Mouse (Mus musculus) liver, adult 2 months (tissue): ENCODE results near the gene Zfp13. TPM values are rescaled to one million over a fixed set of nuclear protein-coding genes. Genes with fewer than 3 reads are reported as not detected.

Experiments used
- DNase-seq: peaks from one replicate; pipeline ENCODE4 v3.0.0-alpha.2; 2011; ENCODE audit warnings: low read depth, low spot score; ENCODE audit errors: extremely low read depth
- H3K27ac ChIP-seq: fragments of 200-500 bp; replicated peaks from 2 replicates; pipeline ENCODE4 v1.5.1; 2012; ENCODE audit warnings: low read depth, mild to moderate bottlenecking, control low read depth, inconsistent platforms, low read length; ENCODE audit not compliant: insufficient read depth
- H3K27me3 ChIP-seq: fragments of 200-500 bp; 2 replicates; pipeline ENCODE4 v1.6.1; 2012; ENCODE audit warnings: mild to moderate bottlenecking, moderate library complexity, low read length, inconsistent platforms; ENCODE audit not compliant: control insufficient read depth, insufficient read depth
- H3K36me3 ChIP-seq: fragments of 200-500 bp; 2 replicates; pipeline ENCODE4 v1.6.1; 2012; ENCODE audit warnings: low read length, inconsistent platforms; ENCODE audit not compliant: control insufficient read depth, insufficient read depth
- H3K4me1 ChIP-seq: fragments of 200-500 bp; 2 replicates; pipeline ENCODE4 v1.6.1; 2011; ENCODE audit warnings: low read length; ENCODE audit not compliant: control insufficient read depth, insufficient read depth
- H3K4me3 ChIP-seq: fragments of 200-500 bp; 2 replicates; pipeline ENCODE4 v1.5.1; 2011; ENCODE audit warnings: low read depth, mild to moderate bottlenecking, control low read depth, low read length, moderate library complexity; ENCODE audit not compliant: insufficient read depth
- H3K79me2 ChIP-seq: fragments of 200-500 bp; 2 replicates; pipeline ENCODE4 v1.6.1; 2012; ENCODE audit warnings: inconsistent platforms, mild to moderate bottlenecking, low read length, moderate library complexity; ENCODE audit not compliant: control insufficient read depth, insufficient read depth
- H3K9ac ChIP-seq: fragments of 200-500 bp; 2 replicates; pipeline ENCODE4 v1.6.1; 2012; ENCODE audit warnings: low read depth, mild to moderate bottlenecking, control low read depth, inconsistent platforms, low read length
- CTCF ChIP-seq: fragments of 200-500 bp; IDR thresholded peaks from 2 replicates; pipeline ENCODE4 v1.5.1; 2011; ENCODE audit warnings: low read depth, low read length, control low read depth
- POLR2A ChIP-seq: fragments of 200-500 bp; IDR thresholded peaks from 2 replicates; pipeline ENCODE4 v1.6.1; 2011; ENCODE audit warnings: low read length, control low read depth; ENCODE audit not compliant: insufficient read depth; ENCODE audit errors: extremely low read depth
- WGBS: fragments of 180-500 bp; shearing (Covaris S2); methylation state at CpG from one replicate; pipeline ENCODE4 v1.1.7; 2018; 5-methylcytosine and 5-hydroxymethylcytosine counted together
- polyA plus RNA-seq: library from polyadenylated mRNA; depleted of rRNA; stranded (reverse); fragments of >200 nt; gene quantifications from 2 replicates; pipeline ENCODE4 v1.2.3, GENCODE M21; 2012
- total RNA-seq: library from RNA; depleted of rRNA; stranded (reverse); fragments of >200 nt; gene quantifications from 2 replicates; pipeline ENCODE4 v1.2.3, GENCODE M21; 2014

The Zfp13 gene
- total and polyA plus RNA-seq, 2 experiments, result 2.0 to 3.2 TPM

DNA sequence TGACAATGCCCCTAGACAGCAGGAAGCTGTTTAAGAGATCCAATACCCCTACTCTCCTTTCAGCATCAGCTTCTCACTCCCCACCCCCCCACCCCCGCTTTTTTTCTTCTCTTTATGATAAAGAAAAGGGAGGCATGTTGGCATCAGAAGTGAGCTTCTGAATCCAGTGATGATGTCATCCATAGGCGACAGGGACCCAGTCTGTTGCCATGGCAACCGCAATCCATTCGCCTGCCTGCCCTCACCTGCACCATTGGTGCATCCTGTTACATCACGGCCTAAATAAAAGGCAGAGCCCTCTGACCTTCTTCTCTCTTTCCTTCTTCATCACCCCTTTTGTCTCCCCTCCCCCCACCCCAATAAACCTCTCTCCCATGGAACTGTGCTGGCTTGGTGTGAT is 30.9 kb downstream of the Zfp13 start:
- WGBS, result 59% methylated on average over 5 of the region's 5 CpGs

DNA sequence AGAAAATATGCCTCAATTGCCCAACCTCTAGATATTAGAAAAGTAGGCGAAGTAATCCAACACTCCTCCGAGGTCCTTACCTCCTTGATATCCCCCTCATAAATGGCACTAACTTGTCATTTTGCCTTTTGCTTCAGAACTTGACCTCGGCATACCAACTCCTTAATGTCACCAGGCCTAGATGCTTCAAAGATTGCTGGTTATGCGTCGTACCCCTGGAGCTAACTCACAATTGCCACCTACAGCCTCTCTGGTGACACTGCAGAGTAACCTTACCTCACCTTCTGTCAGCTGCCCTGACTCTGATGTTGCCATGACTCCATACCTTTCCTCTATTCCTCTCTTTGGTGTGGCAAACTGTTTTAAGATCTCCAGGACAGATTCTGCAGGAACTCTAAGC is 32.5 kb downstream of the Zfp13 start:
- peaks cover 5% of the 10 kb centered on the region for H3K4me1 ChIP-seq
- H3K27ac ChIP-seq, result no peak overlapping the region
- H3K79me2 ChIP-seq, result no peaks in the 10 kb centered on the region
- no peaks in the 10 kb centered on the region for H3K36me3 ChIP-seq
- H3K9ac ChIP-seq, result no peak overlapping the region
- TF ChIP-seq CTCF, result peak; percentile 40
- TF ChIP-seq POLR2A, result no peak
- no peak overlapping the region for H3K4me3 ChIP-seq
- no peak for DNase-seq
- WGBS, result 52% methylated on average over 5 of the region's 5 CpGs
- no peaks in the 10 kb centered on the region for H3K27me3 ChIP-seq

More for the DNA sequence above, 30.9 kb downstream of the Zfp13 start:
- H3K79me2 ChIP-seq, result no peaks in the 10 kb centered on the region
- H3K27me3 ChIP-seq, result no peaks in the 10 kb centered on the region
- DNase-seq, result no peak
- no peak for TF ChIP-seq CTCF
- no peak for TF ChIP-seq POLR2A
- no peak overlapping the region for H3K4me3 ChIP-seq
- H3K9ac ChIP-seq, result no peak overlapping the region
- H3K27ac ChIP-seq, result no peak overlapping the region
- peaks cover 5% of the 10 kb centered on the region for H3K4me1 ChIP-seq
- no peaks in the 10 kb centered on the region for H3K36me3 ChIP-seq

DNA sequence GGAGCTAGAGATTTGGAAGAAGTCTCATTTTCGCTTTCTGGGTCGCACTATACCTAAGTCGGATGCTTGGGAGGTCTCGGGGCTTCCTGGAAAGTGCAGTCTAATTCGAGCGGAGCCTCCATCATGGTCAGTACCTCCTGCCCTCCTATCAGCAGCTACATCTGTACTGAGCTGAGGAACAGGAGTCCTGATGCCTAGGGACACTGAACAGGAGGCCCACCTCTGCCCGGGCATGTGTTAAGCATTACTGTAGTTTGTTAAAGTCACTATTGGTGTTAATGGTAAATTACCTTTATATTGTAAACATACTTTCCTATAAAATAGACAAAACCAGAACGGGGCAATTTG is 34.9 kb downstream of the Zfp13 start:
- Histone ChIP-seq H3K36me3 (no peaks in the 10 kb centered on the region), H3K9ac (peak overlapping the region; percentile 66), H3K4me3 (peak overlapping the region; percentile 99), H3K27ac (peak overlapping the region; percentile 43), H3K79me2 (no peaks in the 10 kb centered on the region), H3K4me1 (peaks cover 5% of the 10 kb centered on the region), H3K27me3 (no peaks in the 10 kb centered on the region)
- WGBS, result under 1% methylated on average over 8 of the region's 8 CpGs
- DNase-seq, result no peak
- TF ChIP-seq CTCF, result no peak
- TF ChIP-seq POLR2A, result no peak

DNA sequence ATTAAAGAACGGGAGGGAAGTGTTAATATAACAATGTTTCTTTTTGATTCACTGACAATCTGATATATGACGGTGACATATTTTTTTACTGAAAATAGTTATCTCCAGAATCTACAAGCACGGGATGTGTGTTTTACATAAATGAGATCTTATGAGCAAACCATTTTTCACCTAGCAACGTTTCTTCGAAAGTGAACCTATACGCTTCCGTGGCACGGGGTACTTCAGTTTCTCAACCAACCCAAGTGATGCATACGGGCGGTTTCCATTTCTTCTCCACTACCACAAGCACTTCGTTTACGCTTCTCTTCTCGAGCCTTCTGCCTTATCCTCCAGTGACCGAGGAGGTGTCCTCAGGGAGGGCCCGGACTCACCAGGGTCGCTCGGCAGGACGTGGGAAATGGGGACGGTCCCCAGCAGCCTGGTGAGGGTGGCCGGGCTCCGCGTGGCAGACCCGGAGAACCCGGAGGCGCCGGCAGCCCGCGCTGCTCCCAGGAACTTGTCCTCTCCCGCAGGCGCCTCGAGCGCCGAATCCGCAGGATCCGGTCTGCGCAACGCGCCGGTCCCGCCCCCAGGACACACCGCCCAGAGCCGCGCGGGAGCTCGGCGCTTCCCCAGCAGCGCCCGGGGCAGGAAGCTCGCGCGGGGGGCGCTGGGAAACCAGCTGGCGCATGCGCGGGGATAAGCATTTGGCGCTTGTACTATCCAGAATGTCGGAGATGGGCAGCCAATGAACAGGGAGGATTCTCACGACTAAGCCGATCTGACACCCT is 35.5 kb downstream of the Zfp13 start, which contains the start of gene Zfp213:
Zfp213 (minus strand) TSS at position 644 of the 773 bp plus-strand sequence.
- Histone ChIP-seq H3K79me2 (no peaks in the 10 kb centered on the region), H3K4me3 (peak within 1 kb of the TSS; percentile 99), H3K4me1 (peaks cover 5% of the 10 kb centered on the region), H3K36me3 (no peaks in the 10 kb centered on the region), H3K9ac (peak within 1 kb of the TSS; percentile 100), H3K27ac (peak within 1 kb of the TSS; percentile 99), H3K27me3 (no peaks in the 10 kb centered on the region)
- TF ChIP-seq CTCF (no peak), POLR2A (peak; percentile 93)
- under 1% methylated on average over 59 of the region's 59 CpGs for WGBS
- peak; percentile 84 for DNase-seq

DNA sequence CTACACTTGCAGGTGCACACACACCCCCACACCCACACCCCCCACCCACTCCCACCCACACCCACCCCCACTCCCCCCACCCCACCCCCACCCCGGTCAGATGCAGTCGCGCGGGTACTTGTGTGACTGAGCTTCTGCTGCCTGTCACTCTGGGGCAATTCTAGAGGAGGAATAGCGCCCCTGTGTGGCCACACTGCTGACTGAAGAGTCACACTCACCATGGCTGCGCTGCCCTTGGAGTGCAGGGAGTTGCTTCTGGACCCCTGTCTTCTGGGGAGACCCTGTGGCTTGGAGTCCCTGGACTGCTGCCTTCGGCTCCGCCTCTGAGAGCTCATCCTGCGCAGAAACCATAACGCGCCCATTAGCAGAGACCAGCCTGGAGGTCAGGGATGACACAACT is 39.5 kb downstream of the Zfp13 start:
- no peak overlapping the region for H3K4me3 ChIP-seq
- no peak overlapping the region for H3K9ac ChIP-seq
- peaks cover 15% of the 10 kb centered on the region for H3K4me1 ChIP-seq
- DNase-seq, result no peak
- no peak overlapping the region for H3K27ac ChIP-seq
- no peaks in the 10 kb centered on the region for H3K27me3 ChIP-seq
- peaks cover 7% of the 10 kb centered on the region; the same call in 1 of the 2 replicates for H3K36me3 ChIP-seq
- 54% methylated on average over 11 of the region's 11 CpGs for WGBS
- H3K79me2 ChIP-seq, result no peaks in the 10 kb centered on the region
- TF ChIP-seq CTCF (peak; percentile 84), POLR2A (no peak)

DNA sequence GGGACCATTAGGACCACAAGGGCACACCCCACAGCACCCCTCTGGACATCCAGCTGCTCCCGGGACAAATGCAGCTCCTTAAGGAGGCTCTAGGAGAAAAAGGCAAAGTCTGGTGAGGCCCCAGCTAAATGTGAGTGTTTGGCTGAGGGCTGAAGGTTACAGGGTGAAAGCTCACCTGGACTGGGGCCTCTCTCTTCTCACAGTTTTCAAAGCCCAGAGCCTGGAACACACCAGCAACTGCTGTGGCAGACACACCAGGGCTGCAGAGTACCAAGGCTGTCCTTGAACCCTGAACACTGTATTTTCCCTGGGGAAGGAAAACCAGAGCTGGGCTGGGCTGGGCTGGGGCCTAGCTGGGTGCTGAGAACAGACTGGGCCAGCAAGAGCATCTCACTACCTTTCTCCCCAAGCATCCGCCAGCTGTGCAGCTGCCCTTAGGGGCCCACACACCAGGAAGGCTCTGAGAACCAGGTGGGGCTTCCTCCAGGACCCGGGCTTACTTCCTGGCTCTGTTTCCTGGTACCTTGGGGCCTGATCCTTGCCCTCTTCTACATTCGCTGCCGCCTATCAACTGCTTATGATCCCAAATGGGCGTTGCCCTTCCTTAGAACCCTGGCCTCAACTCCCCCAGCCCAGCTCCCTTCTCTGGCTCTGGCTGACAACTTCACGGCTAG is 43.9 kb downstream of the Zfp13 start:
- TF ChIP-seq CTCF (no peak), POLR2A (no peak)
- DNase-seq, result peak; percentile 81
- H3K4me3 ChIP-seq, result no peak overlapping the region
- peaks cover 38% of the 10 kb centered on the region for H3K4me1 ChIP-seq
- H3K9ac ChIP-seq, result peak overlapping the region; percentile 14
- H3K27ac ChIP-seq, result peak overlapping the region; percentile 98
- H3K27me3 ChIP-seq, result no peaks in the 10 kb centered on the region
- 56% methylated on average over 7 of the region's 7 CpGs for WGBS
- H3K79me2 ChIP-seq, result no peaks in the 10 kb centered on the region
- H3K36me3 ChIP-seq, result peaks cover 7% of the 10 kb centered on the region; the same call in 1 of the 2 replicates
